ENCODE assay signal across 8 mouse cellular contexts in genomic region chr5:114658255-114658654, GRCm38 (mm10). TPM values are rescaled to one million over a fixed set of nuclear protein-coding genes. Genes with fewer than 3 reads are reported as not detected.
A peak's percentile ranks its signal among the peaks of the same experiment; 100 is the strongest.
DNase-seq lines count a peak whose midpoint lies in the region; ATAC-seq lines count a peak whose summit lies in the region.

Gene Trpv4, minus strand, starts transcription at chr5:114658421.

- peaks cover 18% of the 10 kb centered on the region for H3K4me1 ChIP-seq in heart, embryonic 15.5 days (replicated peaks)
- H3K4me1 ChIP-seq in limb, embryonic 11.5 days (ENCODE audit: control insufficient read depth, insufficient read depth, low read length) = peaks cover 6% of the 10 kb centered on the region
- peaks cover 7% of the 10 kb centered on the region; the same call in 1 of the 2 replicates for H3K4me1 ChIP-seq in stomach, embryonic 14.5 days (ENCODE audit: control insufficient read depth, insufficient read depth, low read length)

- H3K27ac ChIP-seq in heart, embryonic 15.5 days = no peak within 1 kb of the TSS
- H3K27ac ChIP-seq in limb, embryonic 11.5 days (replicated peaks; ENCODE audit: low read depth, low read length) = no peak within 1 kb of the TSS
- no peak within 1 kb of the TSS for H3K27ac ChIP-seq in stomach, embryonic 14.5 days (ENCODE audit: low read length)

- WGBS in heart, embryonic 15.5 days = under 1% methylated on average over 47 of the region's 47 CpGs
- under 1% methylated on average over 35 of the region's 47 CpGs for WGBS in limb, embryonic 11.5 days
- under 1% methylated on average over 39 of the region's 47 CpGs for WGBS in stomach, embryonic 14.5 days

- H3K9ac ChIP-seq in heart, embryonic 15.5 days = peak within 1 kb of the TSS; percentile 59
- peak within 1 kb of the TSS; percentile 53; the same call in 1 of the 2 replicates for H3K9ac ChIP-seq in limb, embryonic 11.5 days (ENCODE audit: low read length)
- 0 out of 2 replicates have a peak within 1 kb of the TSS, but pooled peaks have one; percentile 28 for H3K9ac ChIP-seq in stomach, embryonic 14.5 days (replicated peaks; ENCODE audit: low read depth, low read length)

- H3K4me2 ChIP-seq in heart, embryonic 15.5 days = peak within 1 kb of the TSS; percentile 93
- peak within 1 kb of the TSS; percentile 90 for H3K4me2 ChIP-seq in limb, embryonic 11.5 days (ENCODE audit: low read depth, severe bottlenecking)
- H3K4me2 ChIP-seq in stomach, embryonic 14.5 days (replicated peaks; ENCODE audit: low read depth, low read length) = peak within 1 kb of the TSS; percentile 95

- ATAC-seq in heart, embryonic 15.5 days (replicated peaks; ENCODE audit: insufficient number of reproducible peaks, insufficient read depth, low FRiP score, low read depth) = peak; percentile 40
- no peak for ATAC-seq in limb, embryonic 11.5 days (ENCODE audit: insufficient number of reproducible peaks, low FRiP score, low TSS enrichment, low read depth)
- ATAC-seq in stomach, embryonic 14.5 days (ENCODE audit: insufficient number of reproducible peaks, insufficient read depth, low FRiP score, low read depth) = peak; percentile 54; the same call in 1 of the 2 replicates

- intact Hi-C loops in heart, postnatal 10 days (cut with DNase I) = no loop called here

- no peaks in the 10 kb centered on the region for H3K36me3 ChIP-seq in heart, embryonic 15.5 days
- no peaks in the 10 kb centered on the region for H3K36me3 ChIP-seq in limb, embryonic 11.5 days (ENCODE audit: control insufficient read depth, insufficient read depth, low read length)
- no peaks in the 10 kb centered on the region for H3K36me3 ChIP-seq in stomach, embryonic 14.5 days (ENCODE audit: control insufficient read depth, insufficient read depth, low read length)

- H3K27me3 ChIP-seq in heart, embryonic 15.5 days = peaks cover 62% of the 10 kb centered on the region
- H3K27me3 ChIP-seq in limb, embryonic 11.5 days (ENCODE audit: control insufficient read depth, insufficient read depth, low read length) = peaks cover 35% of the 10 kb centered on the region
- peaks cover 10% of the 10 kb centered on the region for H3K27me3 ChIP-seq in stomach, embryonic 14.5 days (ENCODE audit: control insufficient read depth, insufficient read depth, low read length)

- H3K9me3 ChIP-seq in heart, embryonic 15.5 days (replicated peaks) = no peaks in the 10 kb centered on the region
- H3K9me3 ChIP-seq in limb, embryonic 11.5 days (ENCODE audit: control insufficient read depth, low read length) = no peaks in the 10 kb centered on the region
- H3K9me3 ChIP-seq in stomach, embryonic 14.5 days (ENCODE audit: control insufficient read depth, low read depth, low read length) = no peaks in the 10 kb centered on the region

- peak; percentile 94 for DNase-seq in heart, adult 11 months
- no peak for DNase-seq in heart, postnatal 10 days
- peak; percentile 73 for DNase-seq in Muller cell, postnatal 12 days (ENCODE audit: inconsistent ontology term)
- DNase-seq in limb, embryonic 11.5 days (ENCODE audit: low spot score) = no peak
- DNase-seq in cerebellum, postnatal 25 days = no peak
- no peak for DNase-seq in thymus, postnatal 10 days (ENCODE audit: low spot score in 2 of 2)

- H3K4me3 ChIP-seq in heart, embryonic 15.5 days = peak within 1 kb of the TSS; percentile 55
- peak within 1 kb of the TSS; percentile 47 for H3K4me3 ChIP-seq in limb, embryonic 11.5 days (ENCODE audit: low read depth, low read length)
- H3K4me3 ChIP-seq in stomach, embryonic 14.5 days (ENCODE audit: low read depth, low read length) = peak within 1 kb of the TSS; percentile 49

RNA-seq across cellular contexts. Expression of gene Trpv4, which starts in this region (rescaled TPM):
- total RNA-seq in heart, postnatal 10 days (2021) = 1 to 10 TPM; 2.9 to 6.0 TPM
- 1.00 and 2.4 TPM in 2 replicates for polyA plus RNA-seq in heart, embryonic 15.5 days (2015; fragmentation: Nextera tagmentation; extraction: Ambion mirVana)
- 0.53 and 0.55 TPM in 2 replicates for polyA plus RNA-seq in limb, embryonic 11.5 days (2014; fragmentation: Nextera tagmentation; extraction: Ambion mirVana)
- polyA plus RNA-seq in stomach, embryonic 14.5 days (2014; fragmentation: Nextera tagmentation; extraction: Ambion mirVana) = 1.5 and 1.9 TPM in 2 replicates

Comparison
In these comparisons a context has a peak if more than half of its experiments do, and no peak if none do; other contexts are left out.
1. DNase-seq: peak in heart, adult 11 months (single experiment) and Muller cell, postnatal 12 days (single experiment); none in heart, postnatal 10 days (0 of 2), limb, embryonic 11.5 days (single experiment), cerebellum, postnatal 25 days (0 of 2) and thymus, postnatal 10 days (0 of 2).
2. Peak in every context shown above with its lines, with median percentiles within 50 percentile points of each other: H3K4me2 ChIP-seq, H3K4me3 ChIP-seq and H3K9ac ChIP-seq.